8 mouse cellular contexts compared by ENCODE assay signal in genomic region chr11:60108631-60109172, GRCm38 (mm10). TPM values are rescaled to one million over a fixed set of nuclear protein-coding genes. Genes with fewer than 3 reads are reported as not detected.
DNase-seq lines count a peak whose midpoint lies in the region.

No protein-coding gene starts in this region.

- intact Hi-C loops in left cerebral cortex, postnatal 10 days (cut with DNase I) = loop anchor here (5.0 to 10.0 kb wide), 2 partner anchors 69 to 306 kb away; partner anchors contain the start of genes Atpaf2 and Gid4

- peak; percentile 47 to 52 for DNase-seq in cerebellum, postnatal 10 days
- no peak for DNase-seq in cerebellum, adult 11-12 months
- peak; percentile 59 for DNase-seq in thymus, postnatal 0 days (ENCODE audit: low spot score)
- no peak for DNase-seq in thymus, adult 18-20 months
- DNase-seq in kidney, adult 8-10 months = peak; percentile 52 to 55
- peak; percentile 60 for DNase-seq in naive thymus-derived CD4-positive, alpha-beta T cell, adult 2 months (ENCODE audit: low read depth)
- DNase-seq in left cerebral cortex, postnatal 10 days (ENCODE audit: extremely low spot score in 1 of 2, low spot score in 2 of 2) = no peak
- no peak for DNase-seq in left cerebral cortex, adult 18-20 months (ENCODE audit: low spot score in 2 of 2)

RNA-seq across cellular contexts. Expression of gene Rai1, which starts 3.9 kb away (rescaled TPM):
- polyA plus RNA-seq in thymus, postnatal 0 days (2015; fragmentation: Nextera tagmentation; extraction: Ambion mirVana) = 29.0 and 37.0 TPM in 2 replicates
- 10 to 100 TPM; 61.9 to 68.5 TPM for total RNA-seq in left cerebral cortex, postnatal 10 days (2021)
- 10 to 100 TPM; 74.0 to 76.1 TPM for total RNA-seq in left cerebral cortex, adult 18-20 months (2021)

Comparison
In these comparisons a context has a peak if more than half of its experiments do, and no peak if none do; other contexts are left out.
1. DNase-seq: peak in cerebellum, postnatal 10 days (2 of 2), thymus, postnatal 0 days (single experiment), kidney, adult 8-10 months (2 of 2) and naive thymus-derived CD4-positive, alpha-beta T cell, adult 2 months (single experiment); none in cerebellum, adult 11-12 months (single experiment), thymus, adult 18-20 months (0 of 2), left cerebral cortex, postnatal 10 days (0 of 2) and left cerebral cortex, adult 18-20 months (0 of 2).